Mouse (Mus musculus) midbrain, embryonic 11.5 days (tissue): Measurements from ENCODE around the gene Dnah8. TPM values are rescaled to one million over a fixed set of nuclear protein-coding genes. Genes with fewer than 3 reads are reported as not detected.

Experiments used
- ATAC-seq: fragments of 200-750 bp; cut with Nextera tagmentation; 2 replicates; pipeline ENCODE4 v1.8.0; 2017; ENCODE audit warnings: moderate TSS enrichment, moderate library complexity; ENCODE audit not compliant: low FRiP score
- DNase-seq: peaks from one replicate; pipeline ENCODE4 v3.0.0; 2015; ENCODE audit warnings: low spot score; ENCODE audit errors: missing footprints
- H3K27ac ChIP-seq: fragments of 300-500 bp; sonication (generic); 2 replicates; pipeline ENCODE4 v1.5.1; 2014; ENCODE audit warnings: low read depth, low read length
- H3K27me3 ChIP-seq: fragments of 300-500 bp; sonication (generic); 2 replicates; pipeline ENCODE4 v1.6.1; 2014; ENCODE audit warnings: mild to moderate bottlenecking, low read length, moderate library complexity, mixed read lengths; ENCODE audit not compliant: control insufficient read depth, insufficient read depth
- H3K36me3 ChIP-seq: fragments of 300-500 bp; sonication (generic); 2 replicates; pipeline ENCODE4 v1.6.1; 2014; ENCODE audit warnings: mild to moderate bottlenecking, low read length, moderate library complexity, mixed read lengths; ENCODE audit not compliant: control insufficient read depth, insufficient read depth
- H3K4me1 ChIP-seq: fragments of 300-500 bp; sonication (generic); 2 replicates; pipeline ENCODE4 v1.6.1; 2014; ENCODE audit warnings: low read length; ENCODE audit not compliant: control insufficient read depth, insufficient read depth
- H3K4me2 ChIP-seq: fragments of 300-500 bp; sonication (generic); 2 replicates; pipeline ENCODE4 v1.6.1; 2014; ENCODE audit warnings: mild to moderate bottlenecking, moderate library complexity
- H3K4me3 ChIP-seq: fragments of 300-500 bp; sonication (generic); 2 replicates; pipeline ENCODE4 v1.5.1; 2014; ENCODE audit warnings: low read depth, low read length
- H3K9ac ChIP-seq: fragments of 300-500 bp; sonication (generic); 2 replicates; pipeline ENCODE4 v1.6.1; 2014; ENCODE audit warnings: low read length
- H3K9me3 ChIP-seq: fragments of 300-500 bp; sonication (generic); 2 replicates; pipeline ENCODE4 v1.6.1; 2016; ENCODE audit warnings: low read length; ENCODE audit not compliant: control insufficient read depth
- WGBS: fragments of 180-500 bp; shearing (Covaris S2); extraction: QIAGEN DNeasy Blood & Tissue Kit; methylation state at CpG from one replicate; pipeline ENCODE4 v1.1.7; 2014; 5-methylcytosine and 5-hydroxymethylcytosine counted together
- polyA plus RNA-seq: library from polyadenylated mRNA; unstranded; fragments of >200 nt; fragmentation: Nextera tagmentation; extraction: Ambion mirVana; gene quantifications from 2 replicates; pipeline ENCODE4 v1.2.1, GENCODE M21; 2014

Dnah8 gene
- polyA plus RNA-seq, 1 experiment from 2014 or later, result 1.1 TPM

GRCm38 (mm10) chr17:30764276-30764675, 140.1 kb downstream of the Dnah8 start:
- ATAC-seq (no peak), DNase-seq (no peak)
- Histone ChIP-seq H3K9ac (no peak overlapping the region), H3K27ac (no peak overlapping the region), H3K4me1 (no peaks in the 10 kb centered on the region), H3K4me3 (no peak overlapping the region), H3K9me3 (no peaks in the 10 kb centered on the region), H3K36me3 (no peaks in the 10 kb centered on the region), H3K27me3 (no peaks in the 10 kb centered on the region), H3K4me2 (no peak overlapping the region)
- WGBS, result 93% methylated on average over 8 of the region's 8 CpGs

DNA sequence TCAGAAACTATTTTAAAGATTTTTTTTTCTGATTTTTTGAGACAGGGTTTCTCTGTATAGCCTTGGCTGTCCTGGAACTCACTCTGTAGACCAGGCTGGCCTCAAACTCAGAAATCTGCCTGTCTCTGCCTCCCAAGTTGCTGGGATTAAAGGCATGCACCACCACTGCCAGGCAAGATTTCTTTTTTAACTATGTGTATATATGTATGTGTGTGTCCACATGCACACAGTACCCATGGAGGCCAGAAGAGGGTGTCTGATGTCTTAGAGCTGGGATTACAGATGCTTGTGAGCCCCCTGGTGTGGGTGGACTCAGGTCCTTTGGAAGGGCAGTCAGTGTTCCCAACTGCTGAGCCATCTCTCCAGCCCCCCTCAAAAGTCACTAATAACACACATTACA, 150.3 kb downstream of the Dnah8 start:
- ATAC-seq (no peak), DNase-seq (no peak)
- Histone ChIP-seq H3K36me3 (no peaks in the 10 kb centered on the region), H3K4me3 (no peak overlapping the region), H3K9me3 (no peaks in the 10 kb centered on the region), H3K9ac (no peak overlapping the region), H3K4me1 (no peaks in the 10 kb centered on the region), H3K27ac (no peak overlapping the region), H3K4me2 (no peak overlapping the region), H3K27me3 (no peaks in the 10 kb centered on the region)

DNA sequence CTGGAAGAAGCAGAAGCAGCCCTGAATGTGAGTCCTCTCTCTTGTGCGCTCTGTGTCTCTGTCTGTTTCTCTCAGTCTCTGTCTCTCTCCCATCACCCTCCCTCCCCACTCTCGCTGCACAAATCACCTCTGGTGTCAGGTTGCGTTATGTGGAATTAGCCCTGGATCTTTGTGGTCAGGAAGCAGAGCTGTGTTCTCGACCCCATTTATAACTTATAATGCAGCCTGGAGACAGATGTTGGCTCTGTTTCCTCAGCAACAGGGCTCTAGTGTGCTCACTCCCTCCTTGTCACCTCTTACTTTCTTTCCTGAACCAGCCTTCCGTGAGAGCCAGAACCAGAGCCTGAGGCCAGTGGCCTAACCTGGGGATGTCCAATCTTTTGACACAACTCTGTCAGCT, 150.9 kb downstream of the Dnah8 start:
- ATAC-seq, result no peak
- no peak for DNase-seq
- H3K27ac ChIP-seq, result no peak overlapping the region
- no peaks in the 10 kb centered on the region for H3K4me1 ChIP-seq
- no peak overlapping the region for H3K4me2 ChIP-seq
- H3K9ac ChIP-seq, result no peak overlapping the region
- H3K27me3 ChIP-seq, result no peaks in the 10 kb centered on the region
- H3K4me3 ChIP-seq, result no peak overlapping the region
- no peaks in the 10 kb centered on the region for H3K9me3 ChIP-seq
- WGBS, result 63% methylated on average over 5 of the region's 5 CpGs
- H3K36me3 ChIP-seq, result no peaks in the 10 kb centered on the region

DNA sequence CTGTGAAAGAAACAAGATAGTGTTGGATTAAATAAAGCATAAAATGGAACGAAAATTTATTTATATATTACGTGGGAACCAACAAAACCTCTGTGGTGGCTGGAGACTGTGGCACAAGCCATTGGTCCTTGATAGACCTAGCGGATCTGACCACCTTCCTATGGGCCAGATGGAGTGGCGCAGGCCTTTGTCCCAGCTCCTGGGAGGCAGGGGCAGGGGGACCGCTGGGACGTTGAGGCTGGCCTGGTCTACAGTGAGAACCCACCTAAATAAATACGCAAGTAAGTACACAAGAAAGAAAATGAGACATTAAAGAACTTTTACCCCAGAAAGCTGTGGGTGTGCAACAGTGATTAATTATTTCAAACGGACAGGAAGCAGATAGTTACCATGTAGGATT, 156.9 kb downstream of the Dnah8 start:
- no peaks in the 10 kb centered on the region for H3K9me3 ChIP-seq
- no peak overlapping the region for H3K4me2 ChIP-seq
- DNase-seq (no peak), ATAC-seq (no peak)
- no peaks in the 10 kb centered on the region for H3K27me3 ChIP-seq
- H3K9ac ChIP-seq, result no peak overlapping the region
- H3K4me3 ChIP-seq, result no peak overlapping the region
- no peaks in the 10 kb centered on the region for H3K4me1 ChIP-seq
- no peaks in the 10 kb centered on the region for H3K36me3 ChIP-seq
- no peak overlapping the region for H3K27ac ChIP-seq
- WGBS, result 84% methylated on average over 8 of the region's 8 CpGs

DNA sequence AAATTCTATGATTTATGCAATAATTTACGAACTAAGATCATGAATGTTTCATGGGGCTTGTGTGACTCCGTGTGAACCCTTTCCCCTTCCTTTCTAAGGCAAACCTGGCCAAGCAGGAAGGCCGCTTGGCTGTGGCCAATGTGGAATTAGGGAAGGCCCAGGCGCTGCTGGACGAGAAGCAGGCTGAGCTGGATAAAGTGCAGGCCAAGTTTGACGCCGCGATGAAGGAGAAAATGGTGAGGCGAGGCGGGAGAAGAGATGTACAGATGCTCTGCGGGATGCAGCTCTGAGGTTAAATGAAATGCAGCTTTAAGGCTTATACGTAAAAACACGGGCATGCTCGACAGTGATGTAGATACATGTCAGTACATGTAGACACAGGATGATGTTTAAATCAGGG, 158.1 kb downstream of the Dnah8 start:
- DNase-seq (no peak), ATAC-seq (no peak)
- Histone ChIP-seq H3K9me3 (no peaks in the 10 kb centered on the region), H3K27ac (no peak overlapping the region), H3K4me3 (no peak overlapping the region), H3K4me2 (no peak overlapping the region), H3K4me1 (no peaks in the 10 kb centered on the region), H3K9ac (no peak overlapping the region), H3K27me3 (no peaks in the 10 kb centered on the region), H3K36me3 (no peaks in the 10 kb centered on the region)
- 87% methylated on average over 14 of the region's 14 CpGs for WGBS

GRCm38 (mm10) chr17:30788361-30788760, 164.2 kb downstream of the Dnah8 start:
- H3K36me3 ChIP-seq, result no peaks in the 10 kb centered on the region
- ATAC-seq, result no peak
- 90% methylated on average over 8 of the region's 8 CpGs for WGBS
- H3K9me3 ChIP-seq, result no peaks in the 10 kb centered on the region
- H3K4me1 ChIP-seq, result no peaks in the 10 kb centered on the region
- H3K4me3 ChIP-seq, result no peak overlapping the region
- DNase-seq, result no peak
- H3K4me2 ChIP-seq, result no peak overlapping the region
- no peaks in the 10 kb centered on the region for H3K27me3 ChIP-seq
- no peak overlapping the region for H3K9ac ChIP-seq
- no peak overlapping the region for H3K27ac ChIP-seq

GRCm38 (mm10) chr17:30790816-30791215, 166.7 kb downstream of the Dnah8 start:
- no peaks in the 10 kb centered on the region for H3K9me3 ChIP-seq
- no peak for ATAC-seq
- H3K9ac ChIP-seq, result no peak overlapping the region
- no peak overlapping the region for H3K4me2 ChIP-seq
- no peaks in the 10 kb centered on the region for H3K36me3 ChIP-seq
- no peaks in the 10 kb centered on the region for H3K4me1 ChIP-seq
- WGBS, result 94% methylated on average over 7 of the region's 7 CpGs
- H3K4me3 ChIP-seq, result no peak overlapping the region
- no peak for DNase-seq
- H3K27ac ChIP-seq, result no peak overlapping the region
- no peaks in the 10 kb centered on the region for H3K27me3 ChIP-seq

DNA sequence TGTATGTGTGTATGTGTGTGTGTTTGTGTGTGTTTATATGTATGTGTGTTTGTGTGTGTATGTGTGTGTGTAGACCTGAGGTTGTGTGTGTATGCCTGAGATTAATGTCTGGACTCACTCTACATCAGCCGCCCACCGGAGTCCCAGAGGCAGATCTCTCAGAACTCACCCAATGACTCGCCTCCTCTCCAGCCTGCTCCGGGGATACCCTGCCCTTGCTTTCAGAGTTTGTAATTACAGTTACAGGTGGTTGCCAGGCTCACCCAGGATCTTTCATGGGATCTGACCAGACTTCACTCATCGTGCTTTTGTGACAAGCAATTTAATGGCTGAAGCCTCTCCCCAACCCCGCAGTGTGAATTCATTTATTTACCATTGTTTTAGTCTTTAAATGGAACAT, 168.2 kb downstream of the Dnah8 start:
- 87% methylated on average over 6 of the region's 6 CpGs for WGBS
- Histone ChIP-seq H3K9me3 (no peaks in the 10 kb centered on the region), H3K4me1 (no peaks in the 10 kb centered on the region), H3K9ac (no peak overlapping the region), H3K27ac (no peak overlapping the region), H3K27me3 (no peaks in the 10 kb centered on the region), H3K36me3 (no peaks in the 10 kb centered on the region), H3K4me3 (no peak overlapping the region), H3K4me2 (no peak overlapping the region)
- DNase-seq, result no peak
- ATAC-seq, result no peak

GRCm38 (mm10) chr17:30796616-30797015, 172.5 kb downstream of the Dnah8 start:
- no peaks in the 10 kb centered on the region for H3K36me3 ChIP-seq
- no peak overlapping the region for H3K4me3 ChIP-seq
- no peaks in the 10 kb centered on the region for H3K4me1 ChIP-seq
- no peaks in the 10 kb centered on the region for H3K27me3 ChIP-seq
- H3K9ac ChIP-seq, result no peak overlapping the region
- ATAC-seq (no peak), DNase-seq (no peak)
- H3K27ac ChIP-seq, result no peak overlapping the region
- no peak overlapping the region for H3K4me2 ChIP-seq
- no peaks in the 10 kb centered on the region for H3K9me3 ChIP-seq
- 86% methylated on average over 4 of the region's 4 CpGs for WGBS
